Mouse (Mus musculus) lung, adult 2 months (tissue): ENCODE results near the gene Slit3.

Source experiments
- CTCF ChIP-seq: fragments of 200-500 bp; IDR thresholded peaks from 2 replicates; pipeline ENCODE4 v1.5.1; 2011; ENCODE audit warnings: mild to moderate bottlenecking, low read length, control low read depth; ENCODE audit not compliant: insufficient read depth
- POLR2A ChIP-seq: fragments of 200-500 bp; IDR thresholded peaks from 2 replicates; pipeline ENCODE4 v1.6.1; 2011; ENCODE audit warnings: low read depth, mild to moderate bottlenecking, control low read depth, low read length, borderline replicate concordance; ENCODE audit errors: extremely low read depth

DNA sequence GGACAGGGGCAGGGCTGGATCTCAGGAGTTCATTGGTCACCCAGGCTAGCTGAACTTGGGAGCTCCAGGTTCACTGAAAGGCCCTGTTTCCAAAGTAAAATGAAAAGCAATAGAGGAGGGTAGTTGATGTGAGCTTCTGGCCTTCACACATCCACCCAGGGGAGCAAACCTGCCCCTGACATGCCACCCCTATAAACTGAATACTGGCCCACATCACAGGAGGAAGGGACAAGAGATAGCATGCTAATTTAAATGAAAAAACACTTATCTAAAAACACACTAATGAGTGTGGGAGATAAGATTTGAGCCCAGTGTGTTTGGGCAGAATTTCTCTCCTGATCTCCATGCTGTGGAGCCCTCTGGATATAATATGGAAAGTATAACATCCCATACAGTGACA, 475.0 kb downstream of the Slit3 start:
- no peak for TF ChIP-seq CTCF
- no peak for TF ChIP-seq POLR2A
